Mouse (Mus musculus) CH12.LX (cell line): ENCODE results near the gene Ddi2. TPM values are rescaled to one million over a fixed set of nuclear protein-coding genes. Genes with fewer than 3 reads are reported as not detected.

Experiments used
- DNase-seq: peaks from one replicate; pipeline ENCODE4 v3.0.0-alpha.2; 2013; ENCODE audit errors: extremely low read depth
- H3K27ac ChIP-seq: 2 replicates; pipeline ENCODE4 v1.5.1; 2012; ENCODE audit warnings: low read depth, mild to moderate bottlenecking, control low read depth, moderate library complexity; ENCODE audit not compliant: insufficient read depth
- H3K27me3 ChIP-seq: replicated peaks from 2 replicates; pipeline ENCODE3; 2012; ENCODE audit warnings: inconsistent platforms
- H3K36me3 ChIP-seq, 2 experiments: replicated peaks in 1 of 2; 2 replicates each; pipeline versions ENCODE3 to v1.6.1; 2012; ENCODE audit warnings: inconsistent platforms in 1 of 2, low read length in 1 of 2, mild to moderate bottlenecking in 1 of 2, mixed read lengths in 1 of 2, moderate library complexity in 1 of 2; ENCODE audit not compliant: control insufficient read depth in 1 of 2, insufficient read depth in 1 of 2
- H3K4me1 ChIP-seq, 2 experiments: 2 replicates each; pipeline ENCODE4 v1.6.1; 2012; ENCODE audit warnings: inconsistent platforms in 1 of 2, moderate library complexity in 1 of 2; ENCODE audit not compliant: insufficient read depth in 2 of 2, control insufficient read depth in 1 of 2
- H3K4me2 ChIP-seq: 2 replicates; pipeline ENCODE4 v1.6.1; 2012; ENCODE audit warnings: low read depth, mild to moderate bottlenecking, control low read depth; ENCODE audit not compliant: poor library complexity, insufficient read depth, severe bottlenecking
- H3K4me3 ChIP-seq, 3 experiments: fragments of 150-350 bp in 1 of 3; sonication (generic) in 1 of 3; replicated peaks in 1 of 3; 2 replicates each; pipeline versions ENCODE3 to v1.5.1; 2011 to 2012; ENCODE audit warnings: low read depth in 2 of 3, low read length in 2 of 3, mild to moderate bottlenecking in 2 of 3, moderate library complexity in 2 of 3, control low read depth in 1 of 3, improper control_type of control experiment in 1 of 3, inconsistent platforms in 1 of 3, mixed read lengths in 1 of 3; ENCODE audit not compliant: poor library complexity in 1 of 3
- H3K79me2 ChIP-seq: replicated peaks from 2 replicates; pipeline ENCODE4 v1.6.1; 2012; ENCODE audit warnings: mild to moderate bottlenecking, moderate library complexity; ENCODE audit not compliant: control insufficient read depth, poor library complexity, insufficient read depth, severe bottlenecking; ENCODE audit errors: extremely low read depth
- H3K9ac ChIP-seq: 2 replicates; pipeline ENCODE4 v1.6.1; 2012; ENCODE audit warnings: low read depth, mild to moderate bottlenecking, control low read depth, moderate library complexity; ENCODE audit not compliant: insufficient read depth
- H3K9me3 ChIP-seq: replicated peaks from 2 replicates; pipeline ENCODE3; 2012; ENCODE audit warnings: low read length, inconsistent platforms, mixed read lengths
- BHLHE40 ChIP-seq: IDR thresholded peaks from 2 replicates; pipeline ENCODE4 v1.6.1; 2011; ENCODE audit warnings: mild to moderate bottlenecking, low read depth, low read length, improper control_type of control experiment
- CHD1 ChIP-seq: IDR thresholded peaks from 2 replicates; pipeline ENCODE4 v1.6.1; 2012; ENCODE audit warnings: low read depth, low read length, improper control_type of control experiment, inconsistent platforms
- E2F4 ChIP-seq: IDR thresholded peaks from 2 replicates; pipeline ENCODE4 v1.6.1; 2011; ENCODE audit warnings: low read depth, low read length, improper control_type of control experiment; ENCODE audit not compliant: insufficient replicate concordance
- ELF1 ChIP-seq: IDR thresholded peaks from 2 replicates; pipeline ENCODE4 v1.6.1; 2014; ENCODE audit warnings: low read depth, mild to moderate bottlenecking, inconsistent platforms, low read length, improper control_type of control experiment
- EP300 ChIP-seq: IDR thresholded peaks from 2 replicates; pipeline ENCODE4 v1.6.1; 2011; ENCODE audit warnings: low read length, improper control_type of control experiment
- ETS1 ChIP-seq: conservative IDR thresholded peaks from 2 replicates; pipeline ENCODE4 v1.6.1; 2012; ENCODE audit warnings: low read depth, mild to moderate bottlenecking, inconsistent platforms, low read length, improper control_type of control experiment, moderate library complexity
- GABPA ChIP-seq: IDR thresholded peaks from 2 replicates; pipeline ENCODE4 v1.6.1; 2012; ENCODE audit warnings: low read depth, low read length, improper control_type of control experiment, inconsistent platforms; ENCODE audit not compliant: insufficient replicate concordance
- IRF4 ChIP-seq: IDR thresholded peaks from 2 replicates; pipeline ENCODE4 v1.6.1; 2014; ENCODE audit warnings: low read depth, mild to moderate bottlenecking, inconsistent platforms, low read length, improper control_type of control experiment
- JUND ChIP-seq: conservative IDR thresholded peaks from 2 replicates; pipeline ENCODE4 v1.6.1; 2011; ENCODE audit warnings: low read depth, low read length, improper control_type of control experiment
- MAFK ChIP-seq: IDR thresholded peaks from 2 replicates; pipeline ENCODE4 v1.6.1; 2011; ENCODE audit warnings: low read length, improper control_type of control experiment; ENCODE audit not compliant: insufficient replicate concordance
- MAX ChIP-seq: IDR thresholded peaks from 2 replicates; pipeline ENCODE4 v1.6.1; 2011; ENCODE audit warnings: low read length, improper control_type of control experiment
- MAZ ChIP-seq: IDR thresholded peaks from 2 replicates; pipeline ENCODE4 v1.6.1; 2012; ENCODE audit warnings: low read depth, mild to moderate bottlenecking, inconsistent platforms, low read length, improper control_type of control experiment, moderate library complexity
- MXI1 ChIP-seq: IDR thresholded peaks from 2 replicates; pipeline ENCODE4 v1.6.1; 2011; ENCODE audit warnings: mild to moderate bottlenecking, low read depth, low read length, improper control_type of control experiment
- NELFE ChIP-seq: IDR thresholded peaks from 2 replicates; pipeline ENCODE4 v1.6.1; 2011; ENCODE audit warnings: low read depth, low read length, improper control_type of control experiment
- NRF1 ChIP-seq: IDR thresholded peaks from 2 replicates; pipeline ENCODE4 v1.6.1; 2014; ENCODE audit warnings: low read depth, mild to moderate bottlenecking, inconsistent platforms, low read length, improper control_type of control experiment, moderate library complexity
- POLR2A ChIP-seq: IDR thresholded peaks from 2 replicates; pipeline ENCODE4 v1.6.1; 2011; ENCODE audit warnings: low read depth, mild to moderate bottlenecking, improper control_type of control experiment, low read length
- POLR2AphosphoS2 ChIP-seq: IDR thresholded peaks from 2 replicates; pipeline ENCODE4 v1.6.1; 2011; ENCODE audit warnings: low read depth, low read length, improper control_type of control experiment
- RAD21 ChIP-seq: IDR thresholded peaks from 2 replicates; pipeline ENCODE4 v1.6.1; 2011; ENCODE audit warnings: low read depth, mild to moderate bottlenecking, low read length, improper control_type of control experiment, moderate library complexity
- TBP ChIP-seq: conservative IDR thresholded peaks from 2 replicates; pipeline ENCODE4 v1.6.1; 2011; ENCODE audit warnings: low read depth, low read length, improper control_type of control experiment
- TCF12 ChIP-seq: IDR thresholded peaks from 2 replicates; pipeline ENCODE4 v1.6.1; 2014; ENCODE audit warnings: low read depth, mild to moderate bottlenecking, inconsistent platforms, low read length, improper control_type of control experiment
- UBTF ChIP-seq: IDR thresholded peaks from 2 replicates; pipeline ENCODE4 v1.6.1; 2012; ENCODE audit warnings: low read depth, mild to moderate bottlenecking, inconsistent platforms, low read length, improper control_type of control experiment, moderate library complexity
- USF1 ChIP-seq: IDR thresholded peaks from 2 replicates; pipeline ENCODE4 v1.6.1; 2014; ENCODE audit warnings: low read depth, mild to moderate bottlenecking, inconsistent platforms, low read length, improper control_type of control experiment
- ZKSCAN1 ChIP-seq: IDR thresholded peaks from 2 replicates; pipeline ENCODE4 v1.6.1; 2012; ENCODE audit warnings: low read depth, inconsistent platforms, low read length, improper control_type of control experiment, borderline replicate concordance
- ZMIZ1 ChIP-seq: IDR thresholded peaks from 2 replicates; pipeline ENCODE4 v1.6.1; 2012; ENCODE audit warnings: low read depth, mild to moderate bottlenecking, inconsistent platforms, low read length, improper control_type of control experiment
- dilution Hi-C: fragments of 300-500 bp; cut with MboI; formaldehyde crosslinking; loops from 2 replicates; pipeline ENCODE4 v1.14.3; 2020; ENCODE audit warnings: low sequenced_read_pairs; ENCODE audit not compliant: extremely low pct_unique_long_range_greater_than_20kb, extremely low pct_ligation_motif_present
- in situ Hi-C: fragments of 300-500 bp; cut with MboI; formaldehyde crosslinking; loops from 3 replicates; pipeline ENCODE4 v1.14.3; 2019; ENCODE audit warnings: low sequenced_read_pairs, low pct_ligation_motif_present, low pct_unique_long_range_greater_than_20kb, mixed read lengths
- polyA plus RNA-seq: library from polyadenylated mRNA; unstranded; fragments of >175 nt; gene quantifications from 2 replicates; pipeline ENCODE4 v1.2.1, GENCODE M21; 2012; ENCODE audit warnings: low read depth; ENCODE audit not compliant: insufficient read length
- total RNA-seq, 2 experiments: library from RNA; depleted of rRNA; stranded (reverse); fragments of 300-350 nt in 1 of 2; fragments of >200 nt in 1 of 2; gene quantifications; 2 replicates each; pipeline ENCODE4 v1.2.3; 2012 to 2014

Gene Ddi2
- total and polyA plus RNA-seq, 3 experiments, result 18.0 to 37.3 (median 19.9) TPM

- Histone ChIP-seq H3K27me3 (peaks cover 9% of the 10 kb centered on the region), H3K79me2 (no peaks in the 10 kb centered on the region), H3K4me3 (no peak overlapping the region), H3K36me3 (no peaks in the 10 kb centered on the region), H3K27ac (no peak overlapping the region), H3K9me3 (no peaks in the 10 kb centered on the region), H3K4me1 (peaks cover 0 to 8% of the 10 kb centered on the region in 2 experiments; a peak in 2 of 4 replicates), H3K9ac (no peak overlapping the region), H3K4me2 (no peak overlapping the region)
- TF ChIP-seq UBTF (no peak), USF1 (no peak), GABPA (no peak), MAZ (no peak), BHLHE40 (no peak), POLR2AphosphoS2 (no peak), MAFK (no peak)
- in situ Hi-C loops, result no loop called here
- DNase-seq, result no peak
- dilution Hi-C loops, result no loop called here
Observed at GRCm38 (mm10) chr4:141729266-141729665, 6.0 kb upstream of the Ddi2 start.

- H3K36me3 ChIP-seq, result peaks cover 0 to 5% of the 10 kb centered on the region in 2 experiments
- H3K27me3 ChIP-seq, result peaks cover 9% of the 10 kb centered on the region
- H3K4me3 ChIP-seq, result no peak overlapping the region
- in situ Hi-C loops, result no loop called here
- H3K9ac ChIP-seq, result no peak overlapping the region
- TF ChIP-seq JUND (no peak), NRF1 (no peak), NELFE (no peak), ETS1 (no peak), POLR2AphosphoS2 (no peak), IRF4 (no peak), MXI1 (no peak), ZMIZ1 (no peak), POLR2A (no peak), MAX (no peak), TBP (no peak), CHD1 (no peak), EP300 (no peak), ZKSCAN1 (no peak), E2F4 (no peak), RAD21 (no peak), TCF12 (no peak), ELF1 (no peak)
- DNase-seq, result no peak
- peaks cover 22% of the 10 kb centered on the region for H3K79me2 ChIP-seq
- no peak overlapping the region for H3K4me2 ChIP-seq
- H3K9me3 ChIP-seq, result peaks cover 2% of the 10 kb centered on the region
- H3K27ac ChIP-seq, result no peak overlapping the region
- dilution Hi-C loops, result no loop called here
- peaks cover 0 to 24% of the 10 kb centered on the region in 2 experiments; a peak in 2 of 4 replicates for H3K4me1 ChIP-seq
Observed at GRCm38 (mm10) chr4:141725738-141726137, 2.5 kb upstream of the Ddi2 start.
